ENCODE assay signal across 11 mouse cellular contexts in the genomic region with DNA sequence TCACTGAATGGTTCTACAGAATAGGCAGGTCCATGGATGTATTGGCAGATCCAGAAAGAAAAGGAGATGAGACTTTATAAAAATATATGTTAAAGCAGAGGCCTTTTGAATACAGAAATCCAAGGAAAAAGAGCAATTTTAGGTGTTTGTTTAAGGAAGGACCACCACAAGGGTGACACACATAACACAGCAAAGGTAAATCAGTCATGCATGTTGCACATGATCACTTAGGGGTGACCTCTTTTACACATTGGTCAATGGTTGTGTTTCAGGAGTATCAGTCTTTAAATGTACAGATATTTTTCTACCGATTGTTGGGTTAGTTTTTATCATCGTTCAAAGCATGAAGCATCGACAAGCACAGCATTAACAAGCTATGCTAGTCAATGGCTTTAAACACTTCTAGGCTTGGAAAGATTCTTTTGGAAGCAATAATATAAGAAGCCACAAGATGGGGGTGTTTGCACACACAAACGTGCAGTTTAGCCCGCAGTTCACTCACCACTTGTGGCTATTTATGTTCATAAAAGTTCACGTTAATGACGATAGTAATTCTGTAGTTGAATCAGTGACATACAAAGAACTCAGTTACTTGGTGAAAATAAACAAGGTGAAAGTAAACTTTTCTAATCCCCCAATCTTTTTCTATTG. TPM values are rescaled to one million over a fixed set of nuclear protein-coding genes. Genes with fewer than 3 reads are reported as not detected.
A peak's percentile ranks its signal among the peaks of the same experiment; 100 is the strongest.
DNase-seq lines count a peak whose midpoint lies in the region; ATAC-seq lines count a peak whose summit lies in the region.
"Had no signal": no experiment of that assay in that cellular context is flagged by ENCODE, and none has a peak within 500 bp of the region (broad histone marks: within the 10 kb centered on the region; RNA-seq: fewer than 3 reads in every experiment).

No protein-coding gene starts in this region.

- no peaks in the 10 kb centered on the region for H3K4me1 ChIP-seq in forebrain, embryonic 13.5 days
- H3K4me1 ChIP-seq in midbrain, embryonic 14.5 days (ENCODE audit: control insufficient read depth, insufficient read depth, low read length) = 0 out of 2 replicates have a peak, but pooled peaks cover 3% of the 10 kb centered on the region
- H3K4me1 ChIP-seq: heart, embryonic 13.5 days; stomach, embryonic 15.5 days had no signal

- WGBS in forebrain, embryonic 13.5 days = 36% methylated on average over 7 of the region's 7 CpGs
- 30% methylated on average over 7 of the region's 7 CpGs for WGBS in midbrain, embryonic 14.5 days

- no peak overlapping the region for H3K4me2 ChIP-seq in forebrain, embryonic 13.5 days
- no peak overlapping the region for H3K4me2 ChIP-seq in midbrain, embryonic 14.5 days (ENCODE audit: low read length)
- H3K4me2 ChIP-seq: heart, embryonic 13.5 days; stomach, embryonic 15.5 days had no signal

- no peak overlapping the region for H3K4me3 ChIP-seq in forebrain, embryonic 13.5 days
- no peak overlapping the region for H3K4me3 ChIP-seq in midbrain, embryonic 14.5 days (replicated peaks; ENCODE audit: low read depth, low read length)
- H3K4me3 ChIP-seq: heart, embryonic 13.5 days; stomach, embryonic 15.5 days had no signal

- peak; percentile 79 for ATAC-seq in forebrain, embryonic 13.5 days
- ATAC-seq in midbrain, embryonic 14.5 days (ENCODE audit: low FRiP score, low TSS enrichment) = peak; percentile 53; the same call in 1 of the 2 replicates

- peak; percentile 5 to 10 for DNase-seq in left cerebral cortex, adult 18-20 months (ENCODE audit: low spot score in 2 of 2)
- DNase-seq in left cerebral cortex, adult 8-10 months (ENCODE audit: low spot score in 2 of 2) = no peak
- peak; percentile 24 for DNase-seq in ZHBTc4 (ENCODE audit: low read depth, low spot score)
- peak; percentile 86 for DNase-seq in midbrain, embryonic 14.5 days
- no peak for DNase-seq in thymus, postnatal 0 days (ENCODE audit: low spot score)
- no peak for DNase-seq in heart, postnatal 4 days
- DNase-seq in adrenal gland, postnatal 36 days = no peak

- H3K27ac ChIP-seq in forebrain, embryonic 13.5 days = no peak overlapping the region
- no peak overlapping the region for H3K27ac ChIP-seq in midbrain, embryonic 14.5 days (replicated peaks; ENCODE audit: low read depth, low read length)
- H3K27ac ChIP-seq: heart, embryonic 13.5 days; stomach, embryonic 15.5 days had no signal

- no peak overlapping the region for H3K9ac ChIP-seq in forebrain, embryonic 13.5 days
- no peak overlapping the region for H3K9ac ChIP-seq in midbrain, embryonic 14.5 days (replicated peaks; ENCODE audit: low read length)
- H3K9ac ChIP-seq: heart, embryonic 13.5 days; stomach, embryonic 15.5 days had no signal

- no peaks in the 10 kb centered on the region for H3K36me3 ChIP-seq in forebrain, embryonic 13.5 days (ENCODE audit: poor library complexity, severe bottlenecking)
- H3K36me3 ChIP-seq in midbrain, embryonic 14.5 days (ENCODE audit: control insufficient read depth, insufficient read depth, low read length) = no peaks in the 10 kb centered on the region
- H3K36me3 ChIP-seq: heart, embryonic 13.5 days; stomach, embryonic 15.5 days had no signal

- H3K9me3 ChIP-seq in forebrain, embryonic 13.5 days (replicated peaks) = no peaks in the 10 kb centered on the region
- no peaks in the 10 kb centered on the region for H3K9me3 ChIP-seq in midbrain, embryonic 14.5 days (ENCODE audit: control insufficient read depth, low read length)
- H3K9me3 ChIP-seq: heart, embryonic 13.5 days; stomach, embryonic 15.5 days had no signal

- H3K27me3 ChIP-seq in forebrain, embryonic 13.5 days = no peaks in the 10 kb centered on the region
- no peaks in the 10 kb centered on the region for H3K27me3 ChIP-seq in midbrain, embryonic 14.5 days (ENCODE audit: control insufficient read depth, insufficient read depth, low read length)
- H3K27me3 ChIP-seq: heart, embryonic 13.5 days; stomach, embryonic 15.5 days had no signal

RNA-seq across cellular contexts. Expression of gene Reg3b, which starts 38.4 kb away (rescaled TPM):
- total RNA-seq in left cerebral cortex, adult 18-20 months (2021) = not detected
- total RNA-seq in left cerebral cortex, adult 8-10 months (2022) = not detected
- not detected in 2 replicates for polyA plus RNA-seq in forebrain, embryonic 13.5 days (2015; fragmentation: Nextera tagmentation; extraction: Ambion mirVana)
- polyA plus RNA-seq in midbrain, embryonic 14.5 days (2014; fragmentation: Nextera tagmentation; extraction: Ambion mirVana) = 0.29 and 1.0 TPM in 2 replicates
- 5.6 and 6.0 TPM in 2 replicates for polyA plus RNA-seq in thymus, postnatal 0 days (2015; fragmentation: Nextera tagmentation; extraction: Ambion mirVana)
- not detected for total RNA-seq in heart, postnatal 4 days (2021)
- not detected for total RNA-seq in adrenal gland, postnatal 36 days (2021)

RNA-seq across cellular contexts. Expression of gene Reg3d, which starts 46.6 kb away (rescaled TPM):
- total RNA-seq in left cerebral cortex, adult 18-20 months (2021) = not detected
- total RNA-seq in left cerebral cortex, adult 8-10 months (2022) = not detected
- not detected in 2 replicates for polyA plus RNA-seq in forebrain, embryonic 13.5 days (2015; fragmentation: Nextera tagmentation; extraction: Ambion mirVana)
- polyA plus RNA-seq in midbrain, embryonic 14.5 days (2014; fragmentation: Nextera tagmentation; extraction: Ambion mirVana) = not detected in 2 replicates
- polyA plus RNA-seq in thymus, postnatal 0 days (2015; fragmentation: Nextera tagmentation; extraction: Ambion mirVana) = not detected in 2 replicates
- total RNA-seq in heart, postnatal 4 days (2021) = not detected
- total RNA-seq in adrenal gland, postnatal 36 days (2021) = not detected
- polyA plus RNA-seq: heart, embryonic 13.5 days; liver, embryonic 16.5 days had no signal

RNA-seq across cellular contexts. Expression of gene Reg3a, which starts 48.5 kb away (rescaled TPM):
- not detected for total RNA-seq in left cerebral cortex, adult 18-20 months (2021)
- total RNA-seq in left cerebral cortex, adult 8-10 months (2022) = not detected
- not detected in 2 replicates for polyA plus RNA-seq in forebrain, embryonic 13.5 days (2015; fragmentation: Nextera tagmentation; extraction: Ambion mirVana)
- not detected in 2 replicates for polyA plus RNA-seq in midbrain, embryonic 14.5 days (2014; fragmentation: Nextera tagmentation; extraction: Ambion mirVana)
- polyA plus RNA-seq in thymus, postnatal 0 days (2015; fragmentation: Nextera tagmentation; extraction: Ambion mirVana) = 0.73 and 0.96 TPM in 2 replicates
- not detected for total RNA-seq in heart, postnatal 4 days (2021)
- total RNA-seq in adrenal gland, postnatal 36 days (2021) = not detected
- polyA plus RNA-seq: heart, embryonic 13.5 days; liver, embryonic 16.5 days; stomach, embryonic 15.5 days had no signal

Comparison
In these comparisons a context has a peak if more than half of its experiments do, and no peak if none do; other contexts are left out.
1. DNase-seq: peak in left cerebral cortex, adult 18-20 months (2 of 2), ZHBTc4 (single experiment) and midbrain, embryonic 14.5 days (single experiment); none in left cerebral cortex, adult 8-10 months (0 of 2), thymus, postnatal 0 days (single experiment), heart, postnatal 4 days (single experiment) and adrenal gland, postnatal 36 days (0 of 2).